23 mouse cellular contexts compared by ENCODE assay signal in the genomic region with DNA sequence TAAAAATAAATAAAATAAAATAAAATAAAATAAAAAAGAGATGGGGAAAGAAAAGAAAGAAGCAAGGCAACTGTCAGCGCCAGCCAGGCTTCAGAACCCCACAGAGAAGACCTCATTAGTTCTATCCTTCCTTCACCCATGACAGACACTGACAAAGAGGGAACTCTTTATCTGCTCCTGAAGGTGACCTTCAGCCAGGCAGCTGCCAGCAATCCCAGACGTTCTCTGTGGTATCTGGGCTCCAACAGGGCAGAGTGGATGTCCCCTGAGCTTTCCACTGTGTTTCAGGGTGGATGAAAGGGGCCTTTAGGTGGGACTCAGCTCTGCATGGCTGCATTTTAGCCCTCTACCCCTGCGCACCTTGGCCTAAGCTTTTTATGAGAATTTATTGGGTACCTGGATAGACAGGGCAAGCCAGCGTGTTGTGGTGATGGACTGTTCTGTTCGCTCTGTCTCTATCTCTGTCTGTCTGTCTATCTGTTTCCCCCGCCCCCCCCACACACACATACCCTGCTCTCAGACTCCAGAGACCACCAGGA. TPM values are rescaled to one million over a fixed set of nuclear protein-coding genes. Genes with fewer than 3 reads are reported as not detected.
A peak's percentile ranks its signal among the peaks of the same experiment; 100 is the strongest.
DNase-seq lines count a peak whose midpoint lies in the region; ATAC-seq and TF ChIP-seq lines count a peak whose summit lies in the region.
"Had no signal": no experiment of that assay in that cellular context is flagged by ENCODE, and none has a peak within 500 bp of the region (broad histone marks: within the 10 kb centered on the region; RNA-seq: fewer than 3 reads in every experiment).

No protein-coding gene starts in this region.

- H3K27me3 ChIP-seq in heart, embryonic 11.5 days (ENCODE audit: control insufficient read depth, insufficient read depth, low read length) = no peaks in the 10 kb centered on the region
- H3K27me3 ChIP-seq in midbrain, embryonic 11.5 days (ENCODE audit: control insufficient read depth, insufficient read depth, low read length) = no peaks in the 10 kb centered on the region
- no peaks in the 10 kb centered on the region for H3K27me3 ChIP-seq in midbrain, postnatal 0 days (ENCODE audit: insufficient read depth, low read length)
- no peaks in the 10 kb centered on the region for H3K27me3 ChIP-seq in heart, embryonic 16.5 days (ENCODE audit: control insufficient read depth, insufficient read depth, low read length)
- H3K27me3 ChIP-seq in limb, embryonic 13.5 days = no peaks in the 10 kb centered on the region
- H3K27me3 ChIP-seq: embryonic facial prominence, embryonic 12.5 days; forebrain, embryonic 13.5 days; hindbrain, embryonic 15.5 days; intestine, embryonic 15.5 days; liver, embryonic 15.5 days; lung, embryonic 15.5 days had no signal

- intact Hi-C loops in heart, postnatal 36 days (cut with DNase I) = no loop called here

- no peak for TF ChIP-seq CTCF in midbrain, postnatal 0 days (IDR thresholded peaks at IDR 0.05)

- H3K9ac ChIP-seq in heart, embryonic 11.5 days (ENCODE audit: low read depth, low read length) = 0 out of 2 replicates have a peak overlapping the region, but pooled peaks have one; percentile 17
- H3K9ac ChIP-seq in midbrain, embryonic 11.5 days (ENCODE audit: low read length) = no peak overlapping the region
- H3K9ac ChIP-seq in midbrain, postnatal 0 days (replicated peaks; ENCODE audit: low read length, poor library complexity, severe bottlenecking) = no peak overlapping the region
- H3K9ac ChIP-seq in heart, embryonic 16.5 days (ENCODE audit: low read length) = peak overlapping the region; percentile 10
- H3K9ac ChIP-seq in limb, embryonic 13.5 days = peak overlapping the region; percentile 39; the same call in 1 of the 2 replicates
- H3K9ac ChIP-seq: embryonic facial prominence, embryonic 12.5 days; forebrain, embryonic 13.5 days; hindbrain, embryonic 15.5 days; intestine, embryonic 15.5 days; liver, embryonic 15.5 days; lung, embryonic 15.5 days had no signal

- H3K4me3 ChIP-seq in heart, embryonic 11.5 days (ENCODE audit: low read depth, low read length) = no peak overlapping the region
- H3K4me3 ChIP-seq in midbrain, embryonic 11.5 days (ENCODE audit: low read depth, low read length) = no peak overlapping the region
- H3K4me3 ChIP-seq in midbrain, postnatal 0 days (ENCODE audit: low read depth, low read length) = no peak overlapping the region
- no peak overlapping the region for H3K4me3 ChIP-seq in heart, embryonic 16.5 days (ENCODE audit: low read length)
- no peak overlapping the region for H3K4me3 ChIP-seq in limb, embryonic 13.5 days
- H3K4me3 ChIP-seq: embryonic facial prominence, embryonic 12.5 days; forebrain, embryonic 13.5 days; hindbrain, embryonic 15.5 days; intestine, embryonic 15.5 days; liver, embryonic 15.5 days; lung, embryonic 15.5 days had no signal

- peak overlapping the region; percentile 81 for H3K27ac ChIP-seq in heart, embryonic 11.5 days (ENCODE audit: low read depth, low read length)
- H3K27ac ChIP-seq in midbrain, embryonic 11.5 days (ENCODE audit: low read depth, low read length) = no peak overlapping the region
- H3K27ac ChIP-seq in midbrain, postnatal 0 days (ENCODE audit: low read depth, low read length) = no peak overlapping the region
- H3K27ac ChIP-seq in heart, embryonic 16.5 days (ENCODE audit: low read length) = peak overlapping the region; percentile 88
- no peak overlapping the region; the same call in 1 of the 2 replicates for H3K27ac ChIP-seq in limb, embryonic 13.5 days
- H3K27ac ChIP-seq: embryonic facial prominence, embryonic 12.5 days; forebrain, embryonic 13.5 days; hindbrain, embryonic 15.5 days; intestine, embryonic 15.5 days; liver, embryonic 15.5 days; lung, embryonic 15.5 days had no signal

- ATAC-seq in heart, embryonic 11.5 days (replicated peaks; ENCODE audit: insufficient number of reproducible peaks, low FRiP score, low TSS enrichment) = 0 out of 2 replicates have a peak, but pooled peaks have one; percentile 38
- ATAC-seq in midbrain, embryonic 11.5 days (ENCODE audit: low FRiP score) = no peak
- no peak for ATAC-seq in midbrain, postnatal 0 days (ENCODE audit: low FRiP score)
- ATAC-seq in heart, embryonic 16.5 days (replicated peaks; ENCODE audit: extremely low read depth, insufficient read depth, low FRiP score) = peak; percentile 61; the same call in 1 of the 2 replicates
- no peak for ATAC-seq in limb, embryonic 13.5 days (ENCODE audit: low FRiP score, low read depth)
- ATAC-seq: forebrain, embryonic 13.5 days; intestine, embryonic 15.5 days had no signal

- no peak overlapping the region for H3K4me2 ChIP-seq in heart, embryonic 11.5 days
- no peak overlapping the region for H3K4me2 ChIP-seq in midbrain, embryonic 11.5 days
- no peak overlapping the region for H3K4me2 ChIP-seq in midbrain, postnatal 0 days (ENCODE audit: low read depth, low read length, poor library complexity, severe bottlenecking)
- no peak overlapping the region for H3K4me2 ChIP-seq in heart, embryonic 16.5 days (ENCODE audit: low read depth, low read length)
- H3K4me2 ChIP-seq in limb, embryonic 13.5 days (replicated peaks) = no peak overlapping the region
- H3K4me2 ChIP-seq: embryonic facial prominence, embryonic 12.5 days; forebrain, embryonic 13.5 days; hindbrain, embryonic 15.5 days; intestine, embryonic 15.5 days; liver, embryonic 15.5 days; lung, embryonic 15.5 days had no signal

- 51% methylated on average over 6 of the region's 6 CpGs for WGBS in heart, embryonic 11.5 days (ENCODE audit: insufficient replicate concordance)
- 75% methylated on average over 6 of the region's 6 CpGs for WGBS in midbrain, embryonic 11.5 days
- 73% methylated on average over 6 of the region's 6 CpGs for WGBS in midbrain, postnatal 0 days
- WGBS in heart, embryonic 16.5 days = 55% methylated on average over 6 of the region's 6 CpGs
- 65% methylated on average over 6 of the region's 6 CpGs for WGBS in limb, embryonic 13.5 days

- no peaks in the 10 kb centered on the region for H3K36me3 ChIP-seq in heart, embryonic 11.5 days (ENCODE audit: control insufficient read depth, insufficient read depth, low read length)
- H3K36me3 ChIP-seq in midbrain, embryonic 11.5 days (ENCODE audit: control insufficient read depth, insufficient read depth, low read length) = no peaks in the 10 kb centered on the region
- H3K36me3 ChIP-seq in midbrain, postnatal 0 days (ENCODE audit: insufficient read depth, low read length) = no peaks in the 10 kb centered on the region
- peaks cover 5% of the 10 kb centered on the region; the same call in 1 of the 2 replicates for H3K36me3 ChIP-seq in heart, embryonic 16.5 days (ENCODE audit: control insufficient read depth, insufficient read depth)
- H3K36me3 ChIP-seq in limb, embryonic 13.5 days = no peaks in the 10 kb centered on the region
- H3K36me3 ChIP-seq: embryonic facial prominence, embryonic 12.5 days; hindbrain, embryonic 15.5 days; intestine, embryonic 15.5 days; liver, embryonic 15.5 days; lung, embryonic 15.5 days had no signal

- H3K9me3 ChIP-seq in heart, embryonic 11.5 days (replicated peaks; ENCODE audit: control insufficient read depth, low read length) = no peaks in the 10 kb centered on the region
- no peaks in the 10 kb centered on the region for H3K9me3 ChIP-seq in midbrain, embryonic 11.5 days (ENCODE audit: control insufficient read depth, low read length)
- H3K9me3 ChIP-seq in midbrain, postnatal 0 days (ENCODE audit: low read length) = no peaks in the 10 kb centered on the region
- no peaks in the 10 kb centered on the region for H3K9me3 ChIP-seq in heart, embryonic 16.5 days (replicated peaks; ENCODE audit: control insufficient read depth, low read length)
- no peaks in the 10 kb centered on the region for H3K9me3 ChIP-seq in limb, embryonic 13.5 days
- H3K9me3 ChIP-seq: embryonic facial prominence, embryonic 12.5 days; forebrain, embryonic 13.5 days; hindbrain, embryonic 15.5 days; intestine, embryonic 15.5 days; liver, embryonic 15.5 days; lung, embryonic 15.5 days had no signal

- DNase-seq in heart, postnatal 36 days = no peak
- DNase-seq in midbrain, embryonic 11.5 days (ENCODE audit: low spot score, missing footprints) = peak; percentile 57
- no peak for DNase-seq in midbrain, postnatal 0 days (ENCODE audit: low spot score)
- DNase-seq in spleen, postnatal 10 days (ENCODE audit: low spot score in 2 of 2) = no peak
- DNase-seq in right cerebral cortex, postnatal 36 days (ENCODE audit: low spot score in 2 of 2) = no peak
- DNase-seq: cerebellum, adult 18-20 months; cerebellum, postnatal 14 days; kidney, adult 9 months; kidney, postnatal 36 days; layer of hippocampus, postnatal 36 days; liver; lung, postnatal 4 days; spleen, adult 18-20 months had no signal

- H3K4me1 ChIP-seq in heart, embryonic 11.5 days (ENCODE audit: control insufficient read depth, insufficient read depth, low read length) = peaks cover 24% of the 10 kb centered on the region
- 0 out of 2 replicates have a peak, but pooled peaks cover 2% of the 10 kb centered on the region for H3K4me1 ChIP-seq in midbrain, embryonic 11.5 days (ENCODE audit: control insufficient read depth, insufficient read depth, low read length)
- H3K4me1 ChIP-seq in midbrain, postnatal 0 days (ENCODE audit: insufficient read depth, low read length) = no peaks in the 10 kb centered on the region
- H3K4me1 ChIP-seq in heart, embryonic 16.5 days (ENCODE audit: control insufficient read depth, insufficient read depth, low read length) = peaks cover 23% of the 10 kb centered on the region
- H3K4me1 ChIP-seq in limb, embryonic 13.5 days = peaks cover 41% of the 10 kb centered on the region
- H3K4me1 ChIP-seq: forebrain, embryonic 13.5 days; hindbrain, embryonic 15.5 days; intestine, embryonic 15.5 days; liver, embryonic 15.5 days; lung, embryonic 15.5 days had no signal

RNA-seq across cellular contexts. Expression of gene Sspn, which starts 26.1 kb away (rescaled TPM):
- 35.6 and 53.3 TPM in 2 replicates for polyA plus RNA-seq in heart, embryonic 11.5 days (2014; fragmentation: Nextera tagmentation; extraction: Ambion mirVana)
- total RNA-seq in heart, postnatal 36 days (2021) = 100 to 1,000 TPM; 131 to 132 TPM
- 2.6 and 3.1 TPM in 2 replicates for polyA plus RNA-seq in midbrain, embryonic 11.5 days (2014; fragmentation: Nextera tagmentation; extraction: Ambion mirVana)
- total RNA-seq in midbrain, postnatal 0 days (2014; rRNA removed) = 4.2 and 6.1 TPM in 2 replicates
- 5.7 and 5.8 TPM in 2 replicates for polyA plus RNA-seq in midbrain, postnatal 0 days (2015; fragmentation: Nextera tagmentation; extraction: Ambion mirVana)
- 78.7 and 79.6 TPM in 2 replicates for polyA plus RNA-seq in heart, embryonic 16.5 days (2015; fragmentation: Nextera tagmentation; extraction: Ambion mirVana)
- 16.4 and 16.5 TPM in 2 replicates for polyA plus RNA-seq in limb, embryonic 13.5 days (2015; fragmentation: Nextera tagmentation; extraction: Ambion mirVana)
- total RNA-seq: granulocyte monocyte progenitor cell, adult 5-6 weeks had no signal

Comparison
In these comparisons a context has a peak if more than half of its experiments do, and no peak if none do; other contexts are left out.
1. ATAC-seq: peak in heart, embryonic 11.5 days (single experiment) and heart, embryonic 16.5 days (single experiment); none in midbrain, embryonic 11.5 days (single experiment), midbrain, postnatal 0 days (single experiment) and limb, embryonic 13.5 days (single experiment).
2. H3K27ac ChIP-seq: peak in heart, embryonic 11.5 days (single experiment) and heart, embryonic 16.5 days (single experiment); none in midbrain, embryonic 11.5 days (single experiment), midbrain, postnatal 0 days (single experiment) and limb, embryonic 13.5 days (single experiment).
3. H3K9ac ChIP-seq: peak in heart, embryonic 11.5 days (single experiment), heart, embryonic 16.5 days (single experiment) and limb, embryonic 13.5 days (single experiment); none in midbrain, embryonic 11.5 days (single experiment) and midbrain, postnatal 0 days (single experiment).